Mouse (Mus musculus) neural tube, embryonic 12.5 days (tissue): Measurements from ENCODE around the gene Slc9c1. TPM values are rescaled to one million over a fixed set of nuclear protein-coding genes. Genes with fewer than 3 reads are reported as not detected.

Experiments used
- polyA plus RNA-seq: library from polyadenylated mRNA; unstranded; fragments of >200 nt; fragmentation: Nextera tagmentation; extraction: Ambion mirVana; gene quantifications from 2 replicates; pipeline ENCODE4 v1.2.1, GENCODE M21; 2016

Slc9c1 gene
- polyA plus RNA-seq, 1 experiment from 2014 or later = not detected

Other genes starting within 250 kb of the Slc9c1 start
- gene Cd200, start 126.3 kb upstream of the Slc9c1 start, polyA plus RNA-seq = 102 and 104 TPM in 2 replicates
- gene Gm609, start 42.3 kb upstream of the Slc9c1 start, polyA plus RNA-seq = not detected in 2 replicates
- gene Gm17783, start 3.3 kb upstream of the Slc9c1 start, polyA plus RNA-seq = not detected in 2 replicates
- 0.20 TPM in 1 of 2 replicates, not detected in the other for gene Gcsam, start 75.1 kb downstream of the Slc9c1 start, polyA plus RNA-seq
- 0.11 TPM in 1 of 2 replicates, not detected in the other for gene BC016579, start 118.8 kb downstream of the Slc9c1 start, polyA plus RNA-seq
- gene Tmprss7, start 158.3 kb downstream of the Slc9c1 start, polyA plus RNA-seq = 0.66 and 0.77 TPM in 2 replicates
- 584 and 621 TPM in 2 replicates for gene Tagln3, start 189.3 kb downstream of the Slc9c1 start, polyA plus RNA-seq
- 47.0 and 47.4 TPM in 2 replicates for gene Abhd10, start 207.6 kb downstream of the Slc9c1 start, polyA plus RNA-seq